ENCODE assay signal across 9 mouse cellular contexts in genomic region chr5:77307821-77308553, GRCm38 (mm10). TPM values are rescaled to one million over a fixed set of nuclear protein-coding genes. Genes with fewer than 3 reads are reported as not detected.
A peak's percentile ranks its signal among the peaks of the same experiment; 100 is the strongest.
DNase-seq lines count a peak whose midpoint lies in the region; ATAC-seq and TF ChIP-seq lines count a peak whose summit lies in the region.
"Had no signal": no experiment of that assay in that cellular context is flagged by ENCODE, and none has a peak within 500 bp of the region (broad histone marks: within the 10 kb centered on the region; RNA-seq: fewer than 3 reads in every experiment).

No protein-coding gene starts in this region.

- no peaks in the 10 kb centered on the region for H3K9me3 ChIP-seq in heart, postnatal 0 days (replicated peaks; ENCODE audit: control insufficient read depth, low read length)
- H3K9me3 ChIP-seq in embryonic facial prominence, embryonic 10.5 days = no peaks in the 10 kb centered on the region
- no peaks in the 10 kb centered on the region for H3K9me3 ChIP-seq in intestine, embryonic 16.5 days (ENCODE audit: control insufficient read depth, low read length)
- no peaks in the 10 kb centered on the region for H3K9me3 ChIP-seq in midbrain, postnatal 0 days (ENCODE audit: low read length)

- TF ChIP-seq CTCF in heart, postnatal 0 days (IDR thresholded peaks at IDR 0.05; ENCODE audit: low read depth) = no peak
- no peak for TF ChIP-seq CTCF in midbrain, postnatal 0 days (IDR thresholded peaks at IDR 0.05)

- TF ChIP-seq EP300 in heart, postnatal 0 days (IDR thresholded peaks at IDR 0.05; ENCODE audit: low read depth) = no peak

- peaks cover 33% of the 10 kb centered on the region for H3K36me3 ChIP-seq in heart, postnatal 0 days (replicated peaks; ENCODE audit: control insufficient read depth, insufficient read depth, low read length)
- H3K36me3 ChIP-seq in embryonic facial prominence, embryonic 10.5 days (replicated peaks) = peaks cover 57% of the 10 kb centered on the region
- H3K36me3 ChIP-seq in intestine, embryonic 16.5 days (ENCODE audit: control insufficient read depth, insufficient read depth, low read length) = 0 out of 2 replicates have a peak, but pooled peaks cover 3% of the 10 kb centered on the region
- H3K36me3 ChIP-seq in midbrain, postnatal 0 days (ENCODE audit: insufficient read depth, low read length) = peaks cover 3% of the 10 kb centered on the region; the same call in 1 of the 2 replicates

- H3K9ac ChIP-seq in heart, postnatal 0 days (replicated peaks; ENCODE audit: low read depth, low read length) = no peak overlapping the region
- peak overlapping the region; percentile 84 for H3K9ac ChIP-seq in intestine, embryonic 16.5 days (ENCODE audit: low read depth, low read length)
- H3K9ac ChIP-seq in midbrain, postnatal 0 days (replicated peaks; ENCODE audit: low read length, poor library complexity, severe bottlenecking) = peak overlapping the region; percentile 94; the same call in 1 of the 2 replicates

- no peak for DNase-seq in heart, postnatal 0 days (ENCODE audit: low spot score)
- no peak for DNase-seq in heart, adult 8-10 months (ENCODE audit: low spot score)
- DNase-seq in embryonic facial prominence, embryonic 10.5 days (ENCODE audit: low spot score) = no peak
- no peak for DNase-seq in midbrain, postnatal 0 days (ENCODE audit: low spot score)
- DNase-seq in spleen, adult 12 weeks (ENCODE audit: low spot score) = no peak
- no peak for DNase-seq in cerebellum, postnatal 25 days
- DNase-seq: lung, postnatal 36 days had no signal

- peak overlapping the region; percentile 81 for H3K4me3 ChIP-seq in heart, postnatal 0 days (ENCODE audit: low read depth, low read length)
- peak overlapping the region; percentile 71 for H3K4me3 ChIP-seq in embryonic facial prominence, embryonic 10.5 days
- H3K4me3 ChIP-seq in intestine, embryonic 16.5 days (ENCODE audit: low read length) = peak overlapping the region; percentile 94
- peak overlapping the region; percentile 86 for H3K4me3 ChIP-seq in midbrain, postnatal 0 days (ENCODE audit: low read depth, low read length)

- ATAC-seq in heart, postnatal 0 days (ENCODE audit: insufficient read depth, low read depth) = no peak
- ATAC-seq in intestine, embryonic 16.5 days = no peak
- ATAC-seq in midbrain, postnatal 0 days (ENCODE audit: low FRiP score) = no peak
- no peak for ATAC-seq in frontal cortex, adult (ENCODE audit: low TSS enrichment)

- H3K27ac ChIP-seq in heart, postnatal 0 days (ENCODE audit: low read depth) = no peak overlapping the region
- H3K27ac ChIP-seq in embryonic facial prominence, embryonic 10.5 days (replicated peaks) = no peak overlapping the region
- no peak overlapping the region for H3K27ac ChIP-seq in intestine, embryonic 16.5 days (ENCODE audit: low read length)
- H3K27ac ChIP-seq in midbrain, postnatal 0 days (ENCODE audit: low read depth, low read length) = no peak overlapping the region

- peaks cover 21% of the 10 kb centered on the region for H3K4me1 ChIP-seq in heart, postnatal 0 days (ENCODE audit: control insufficient read depth, insufficient read depth)
- peaks cover 30% of the 10 kb centered on the region for H3K4me1 ChIP-seq in embryonic facial prominence, embryonic 10.5 days
- H3K4me1 ChIP-seq in intestine, embryonic 16.5 days (ENCODE audit: control insufficient read depth, insufficient read depth, low read length) = peaks cover 13% of the 10 kb centered on the region
- peaks cover 16% of the 10 kb centered on the region for H3K4me1 ChIP-seq in midbrain, postnatal 0 days (ENCODE audit: insufficient read depth, low read length)

- peak overlapping the region; percentile 99 for H3K4me2 ChIP-seq in heart, postnatal 0 days (ENCODE audit: low read depth, low read length)
- peak overlapping the region; percentile 92 for H3K4me2 ChIP-seq in intestine, embryonic 16.5 days (ENCODE audit: low read depth, low read length)
- H3K4me2 ChIP-seq in midbrain, postnatal 0 days (ENCODE audit: low read depth, low read length, poor library complexity, severe bottlenecking) = peak overlapping the region; percentile 90

- 74% methylated on average over 5 of the region's 5 CpGs for WGBS in heart, postnatal 0 days
- 83% methylated on average over 5 of the region's 5 CpGs for WGBS in embryonic facial prominence, embryonic 10.5 days
- 81% methylated on average over 5 of the region's 5 CpGs for WGBS in intestine, embryonic 16.5 days
- 82% methylated on average over 5 of the region's 5 CpGs for WGBS in midbrain, postnatal 0 days

- H3K27me3 ChIP-seq in heart, postnatal 0 days (ENCODE audit: control insufficient read depth, insufficient read depth, low read length) = no peaks in the 10 kb centered on the region
- no peaks in the 10 kb centered on the region for H3K27me3 ChIP-seq in embryonic facial prominence, embryonic 10.5 days (replicated peaks; ENCODE audit: low read depth, poor library complexity, severe bottlenecking)
- H3K27me3 ChIP-seq in intestine, embryonic 16.5 days (replicated peaks; ENCODE audit: control insufficient read depth, insufficient read depth, low read length) = no peaks in the 10 kb centered on the region
- H3K27me3 ChIP-seq in midbrain, postnatal 0 days (ENCODE audit: insufficient read depth, low read length) = no peaks in the 10 kb centered on the region

RNA-seq across cellular contexts. Expression of gene Noa1, which starts 1.9 kb away (rescaled TPM):
- 9.0 and 11.2 TPM in 2 replicates for total RNA-seq in heart, postnatal 0 days (2014; rRNA removed; ENCODE audit: low replicate concordance)
- polyA plus RNA-seq in heart, postnatal 0 days (2015; fragmentation: Nextera tagmentation; extraction: Ambion mirVana) = 15.6 and 16.1 TPM in 2 replicates
- 10 to 100 TPM; 20.9 to 25.9 (median 22.3) TPM for total RNA-seq in heart, adult 8-10 months (2022)
- polyA plus RNA-seq in embryonic facial prominence, embryonic 10.5 days (2016; fragmentation: Nextera tagmentation; extraction: Ambion mirVana) = 36.5 and 37.5 TPM in 2 replicates
- 30.9 and 32.6 TPM in 2 replicates for polyA plus RNA-seq in intestine, embryonic 16.5 days (2015; fragmentation: Nextera tagmentation; extraction: Ambion mirVana)
- total RNA-seq in midbrain, postnatal 0 days (2014; rRNA removed) = 11.6 and 18.0 TPM in 2 replicates
- polyA plus RNA-seq in midbrain, postnatal 0 days (2015; fragmentation: Nextera tagmentation; extraction: Ambion mirVana) = 34.4 and 35.0 TPM in 2 replicates

RNA-seq across cellular contexts. Expression of gene Polr2b, which starts 2.0 kb away (rescaled TPM):
- total RNA-seq in heart, postnatal 0 days (2014; rRNA removed; ENCODE audit: low replicate concordance) = 21.8 and 32.0 TPM in 2 replicates
- polyA plus RNA-seq in heart, postnatal 0 days (2015; fragmentation: Nextera tagmentation; extraction: Ambion mirVana) = 24.0 and 26.4 TPM in 2 replicates
- 10 to 100 TPM; 30.5 to 35.7 (median 34.9) TPM for total RNA-seq in heart, adult 8-10 months (2022)
- 94.3 and 96.0 TPM in 2 replicates for polyA plus RNA-seq in embryonic facial prominence, embryonic 10.5 days (2016; fragmentation: Nextera tagmentation; extraction: Ambion mirVana)
- polyA plus RNA-seq in intestine, embryonic 16.5 days (2015; fragmentation: Nextera tagmentation; extraction: Ambion mirVana) = 43.4 and 44.0 TPM in 2 replicates
- 70.2 and 71.3 TPM in 2 replicates for total RNA-seq in midbrain, postnatal 0 days (2014; rRNA removed)
- polyA plus RNA-seq in midbrain, postnatal 0 days (2015; fragmentation: Nextera tagmentation; extraction: Ambion mirVana) = 52.0 TPM in 2 replicates

RNA-seq across cellular contexts. Expression of gene Rest, which starts 42.7 kb away (rescaled TPM):
- total RNA-seq in heart, postnatal 0 days (2014; rRNA removed; ENCODE audit: low replicate concordance) = 20.3 and 23.7 TPM in 2 replicates
- 14.7 and 14.9 TPM in 2 replicates for polyA plus RNA-seq in heart, postnatal 0 days (2015; fragmentation: Nextera tagmentation; extraction: Ambion mirVana)
- total RNA-seq in heart, adult 8-10 months (2022) = 10 to 100 TPM; 13.2 to 14.9 (median 14.3) TPM
- 34.0 and 37.7 TPM in 2 replicates for polyA plus RNA-seq in embryonic facial prominence, embryonic 10.5 days (2016; fragmentation: Nextera tagmentation; extraction: Ambion mirVana)
- polyA plus RNA-seq in intestine, embryonic 16.5 days (2015; fragmentation: Nextera tagmentation; extraction: Ambion mirVana) = 20.1 and 21.5 TPM in 2 replicates
- total RNA-seq in midbrain, postnatal 0 days (2014; rRNA removed) = 6.5 and 7.1 TPM in 2 replicates
- polyA plus RNA-seq in midbrain, postnatal 0 days (2015; fragmentation: Nextera tagmentation; extraction: Ambion mirVana) = 2.8 TPM in 2 replicates
